Mouse (Mus musculus) heart, adult 2 months (tissue): ENCODE results near the gene Ddit4.

Experiments
- CTCF ChIP-seq: fragments of 200-600 bp; IDR thresholded peaks from 2 replicates; pipeline ENCODE4 v1.8.1; 2022; ENCODE audit warnings: antibody characterized with exemption, mild to moderate bottlenecking, moderate library complexity
- EP300 ChIP-seq: fragments of 200-500 bp; IDR thresholded peaks from 2 replicates; pipeline ENCODE4 v1.6.1; 2011; ENCODE audit warnings: low read depth, low read length, control low read depth; ENCODE audit not compliant: insufficient read depth
- POLR2A ChIP-seq: fragments of 200-500 bp; IDR thresholded peaks from 2 replicates; pipeline ENCODE4 v1.6.1; 2011; ENCODE audit warnings: mild to moderate bottlenecking, low read depth, low read length, control low read depth; ENCODE audit not compliant: insufficient read depth

DNA sequence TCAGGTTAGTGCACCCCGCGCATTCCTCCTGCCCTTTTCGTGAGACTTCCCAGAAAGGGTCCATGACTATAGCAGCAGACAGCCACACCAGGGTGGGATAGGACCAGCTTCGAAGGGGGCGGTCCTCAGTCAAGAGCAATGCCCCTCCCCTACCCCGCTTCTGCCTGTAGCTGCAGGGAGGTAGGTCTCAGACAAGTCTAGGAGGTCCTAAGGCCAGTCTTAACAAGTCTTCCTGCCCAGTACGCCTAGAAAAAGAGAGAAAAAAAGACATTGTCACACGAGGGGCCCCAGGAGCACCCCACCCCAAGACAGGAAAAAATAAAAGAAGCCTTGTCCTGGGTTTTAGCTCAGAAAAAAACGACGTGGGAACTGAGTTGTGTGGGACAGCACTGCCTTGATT, 35.0 kb downstream of the Ddit4 start:
- no peak; the same call in 1 of the 2 replicates for TF ChIP-seq POLR2A
- no peak for TF ChIP-seq CTCF
- TF ChIP-seq EP300 = no peak
